Mouse (Mus musculus): ENCODE results near the gene Bcl7c. TPM values are rescaled to one million over a fixed set of nuclear protein-coding genes. Genes with fewer than 3 reads are reported as not detected.

The Bcl7c gene
- polyA plus RNA-seq, 1 experiment from 2014 or later: 34.4 TPM

GRCm38 (mm10) chr7:127725490-127725889, 16.8 kb upstream of the Bcl7c start:
- peaks cover 3% of the 10 kb centered on the region; the same call in 1 of the 2 replicates for H3K27me3 ChIP-seq (ENCODE audit: control insufficient read depth, insufficient read depth, low read length)
- no peaks in the 10 kb centered on the region for H3K4me1 ChIP-seq (ENCODE audit: control insufficient read depth, insufficient read depth, low read length)
- WGBS (ENCODE audit: insufficient replicate concordance): 44% methylated on average over 2 of the region's 2 CpGs
- no peak overlapping the region for H3K27ac ChIP-seq (ENCODE audit: low read depth, low read length)
- no peak for ATAC-seq (replicated peaks; ENCODE audit: insufficient number of reproducible peaks, low FRiP score, low TSS enrichment)
- no peak overlapping the region for H3K4me3 ChIP-seq (ENCODE audit: low read depth, low read length)
- H3K4me2 ChIP-seq: no peak overlapping the region
- no peaks in the 10 kb centered on the region for H3K9me3 ChIP-seq (replicated peaks; ENCODE audit: control insufficient read depth, low read length)
- H3K36me3 ChIP-seq (ENCODE audit: control insufficient read depth, insufficient read depth, low read length): no peaks in the 10 kb centered on the region
- H3K9ac ChIP-seq (ENCODE audit: low read depth, low read length): no peak overlapping the region

DNA sequence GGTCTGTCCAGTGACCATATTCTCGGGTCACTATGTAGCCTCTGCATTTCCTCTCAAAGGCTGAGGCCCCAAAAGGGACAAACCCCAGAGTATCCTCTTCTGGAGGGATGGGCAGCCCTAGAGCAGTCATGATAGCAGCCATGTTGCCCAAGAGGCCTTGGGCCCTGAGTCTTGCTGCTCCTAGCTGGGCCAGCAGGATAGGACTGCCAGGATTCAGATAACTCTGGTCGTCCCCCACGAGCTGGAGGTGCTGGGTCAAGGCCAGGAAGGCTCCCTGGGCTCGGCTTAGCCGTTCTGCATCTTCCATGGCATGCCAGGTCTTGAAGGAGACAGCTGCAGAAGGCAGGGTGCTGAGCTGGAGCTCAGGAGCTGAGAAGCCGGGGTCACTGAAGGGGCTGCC, 10.5 kb upstream of the Bcl7c start:
- H3K9me3 ChIP-seq (replicated peaks; ENCODE audit: control insufficient read depth, low read length): no peaks in the 10 kb centered on the region
- H3K9ac ChIP-seq (ENCODE audit: low read depth, low read length): no peak overlapping the region
- no peak for ATAC-seq (replicated peaks; ENCODE audit: insufficient number of reproducible peaks, low FRiP score, low TSS enrichment)
- no peaks in the 10 kb centered on the region for H3K36me3 ChIP-seq (ENCODE audit: control insufficient read depth, insufficient read depth, low read length)
- no peak overlapping the region for H3K4me2 ChIP-seq
- H3K4me3 ChIP-seq (ENCODE audit: low read depth, low read length): no peak overlapping the region
- H3K4me1 ChIP-seq (ENCODE audit: control insufficient read depth, insufficient read depth, low read length): peaks cover 4% of the 10 kb centered on the region; the same call in 1 of the 2 replicates
- WGBS (ENCODE audit: insufficient replicate concordance): 76% methylated on average over 6 of the region's 6 CpGs
- no peak overlapping the region for H3K27ac ChIP-seq (ENCODE audit: low read depth, low read length)
- no peaks in the 10 kb centered on the region; the same call in 1 of the 2 replicates for H3K27me3 ChIP-seq (ENCODE audit: control insufficient read depth, insufficient read depth, low read length)

DNA sequence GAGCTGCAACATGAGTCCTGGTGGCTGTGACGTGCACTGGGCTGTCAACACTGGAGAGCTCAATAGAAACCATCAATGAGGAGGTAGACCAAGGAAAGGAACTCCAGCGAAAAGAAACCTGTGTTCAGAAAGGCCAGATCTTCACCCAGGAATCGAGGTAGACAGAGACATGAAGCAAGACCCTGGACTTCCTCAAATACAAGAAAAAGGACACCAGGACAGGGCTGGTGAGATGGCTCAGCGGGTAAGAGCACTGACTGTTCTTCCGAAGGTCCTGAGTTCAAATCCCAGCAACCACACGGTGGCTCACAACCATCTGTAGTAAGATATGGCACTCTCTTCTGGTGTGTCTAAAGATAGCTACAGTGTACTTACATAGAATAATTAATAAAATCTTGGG, 9.6 kb upstream of the Bcl7c start:
- H3K27me3 ChIP-seq (ENCODE audit: control insufficient read depth, insufficient read depth, low read length): no peaks in the 10 kb centered on the region; the same call in 1 of the 2 replicates
- no peaks in the 10 kb centered on the region for H3K9me3 ChIP-seq (replicated peaks; ENCODE audit: control insufficient read depth, low read length)
- no peak overlapping the region for H3K4me3 ChIP-seq (ENCODE audit: low read depth, low read length)
- H3K27ac ChIP-seq (ENCODE audit: low read depth, low read length): no peak overlapping the region
- H3K36me3 ChIP-seq (ENCODE audit: control insufficient read depth, insufficient read depth, low read length): no peaks in the 10 kb centered on the region
- peaks cover 4% of the 10 kb centered on the region; the same call in 1 of the 2 replicates for H3K4me1 ChIP-seq (ENCODE audit: control insufficient read depth, insufficient read depth, low read length)
- ATAC-seq (replicated peaks; ENCODE audit: insufficient number of reproducible peaks, low FRiP score, low TSS enrichment): no peak
- no peak overlapping the region for H3K4me2 ChIP-seq
- H3K9ac ChIP-seq (ENCODE audit: low read depth, low read length): no peak overlapping the region
- WGBS (ENCODE audit: insufficient replicate concordance): 83% methylated on average over 6 of the region's 6 CpGs

- ATAC-seq (replicated peaks; ENCODE audit: insufficient number of reproducible peaks, low FRiP score, low TSS enrichment): peak; percentile 66
- Histone ChIP-seq H3K36me3 (ENCODE audit: control insufficient read depth, insufficient read depth, low read length) (no peaks in the 10 kb centered on the region), H3K4me3 (ENCODE audit: low read depth, low read length) (peak overlapping the region; percentile 28), H3K27me3 (ENCODE audit: control insufficient read depth, insufficient read depth, low read length) (no peaks in the 10 kb centered on the region; the same call in 1 of the 2 replicates), H3K4me2 (peak overlapping the region; percentile 71), H3K9me3 (replicated peaks; ENCODE audit: control insufficient read depth, low read length) (no peaks in the 10 kb centered on the region), H3K27ac (ENCODE audit: low read depth, low read length) (no peak overlapping the region), H3K4me1 (ENCODE audit: control insufficient read depth, insufficient read depth, low read length) (peaks cover 13% of the 10 kb centered on the region), H3K9ac (ENCODE audit: low read depth, low read length) (peak overlapping the region; percentile 59)
- under 1% methylated on average over 38 of the region's 41 CpGs for WGBS (ENCODE audit: insufficient replicate concordance)
Observed at GRCm38 (mm10) chr7:127716992-127717391, 8.3 kb upstream of the Bcl7c start.

GRCm38 (mm10) chr7:127714816-127715215, 6.1 kb upstream of the Bcl7c start:
- ATAC-seq (replicated peaks; ENCODE audit: insufficient number of reproducible peaks, low FRiP score, low TSS enrichment): no peak
- Histone ChIP-seq H3K27ac (ENCODE audit: low read depth, low read length) (no peak overlapping the region), H3K4me2 (no peak overlapping the region), H3K4me3 (ENCODE audit: low read depth, low read length) (no peak overlapping the region), H3K4me1 (ENCODE audit: control insufficient read depth, insufficient read depth, low read length) (peaks cover 14% of the 10 kb centered on the region), H3K36me3 (ENCODE audit: control insufficient read depth, insufficient read depth, low read length) (no peaks in the 10 kb centered on the region), H3K9ac (ENCODE audit: low read depth, low read length) (no peak overlapping the region), H3K27me3 (ENCODE audit: control insufficient read depth, insufficient read depth, low read length) (no peaks in the 10 kb centered on the region; the same call in 1 of the 2 replicates), H3K9me3 (replicated peaks; ENCODE audit: control insufficient read depth, low read length) (no peaks in the 10 kb centered on the region)
- WGBS (ENCODE audit: insufficient replicate concordance): 72% methylated on average over 4 of the region's 4 CpGs

DNA sequence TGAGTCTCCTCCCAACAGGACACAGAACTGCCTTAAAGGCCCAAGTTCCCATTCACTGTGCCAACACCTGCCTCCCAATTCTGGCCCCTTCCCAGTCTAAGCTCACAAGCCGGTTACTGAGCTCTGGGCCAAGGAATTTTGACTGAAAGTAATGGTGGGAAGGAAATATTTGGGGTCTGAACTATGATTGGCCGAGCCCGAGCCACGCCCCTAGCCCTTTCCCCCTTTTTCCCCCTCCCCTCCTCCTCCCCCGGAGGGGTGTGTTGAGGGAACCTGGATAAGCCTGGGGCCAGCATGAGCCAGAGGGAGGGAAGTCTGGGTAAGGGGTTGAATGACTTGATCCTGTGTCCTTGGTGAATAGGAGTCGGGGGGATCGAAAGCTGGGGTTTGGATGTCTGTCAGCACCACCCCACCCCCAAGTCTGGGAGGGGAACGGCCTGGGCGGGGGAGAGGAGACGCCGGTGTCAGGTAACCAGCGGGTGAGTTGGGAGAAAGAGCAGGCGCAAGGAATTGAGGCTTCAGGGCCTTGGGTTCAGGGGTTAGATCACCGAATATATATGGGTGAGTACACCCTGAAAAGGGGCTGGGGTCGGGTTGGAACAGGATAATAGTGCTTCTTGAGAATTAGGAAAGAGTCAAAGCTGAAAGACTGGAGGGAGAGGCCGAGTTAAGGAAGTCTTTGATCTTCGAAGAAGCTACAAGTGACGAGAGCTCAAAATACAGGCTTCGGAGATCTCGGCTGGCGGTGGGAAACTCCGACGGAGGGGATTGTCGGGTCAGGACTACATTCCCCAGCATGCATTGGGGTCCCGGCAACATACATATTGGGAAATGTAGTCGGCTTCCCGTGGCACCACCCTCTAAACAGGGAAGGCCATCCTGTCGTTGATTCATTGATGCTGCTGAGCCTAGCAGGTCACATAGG, 4.0 kb upstream of the Bcl7c start, which contains the start of gene Ctf1:
Gene Ctf1, plus strand, starts transcription at position 276 of the 925 bp plus-strand sequence.
- ATAC-seq (replicated peaks; ENCODE audit: insufficient number of reproducible peaks, low FRiP score, low TSS enrichment): peak; percentile 35; the same call in 1 of the 2 replicates
- 2% methylated on average over 28 of the region's 28 CpGs for WGBS (ENCODE audit: insufficient replicate concordance)
- H3K27me3 ChIP-seq (ENCODE audit: control insufficient read depth, insufficient read depth, low read length): no peaks in the 10 kb centered on the region; the same call in 1 of the 2 replicates
- H3K9ac ChIP-seq (ENCODE audit: low read depth, low read length): peak within 1 kb of the TSS; percentile 71
- peak within 1 kb of the TSS; percentile 38 for H3K4me3 ChIP-seq (ENCODE audit: low read depth, low read length)
- H3K4me2 ChIP-seq: peak within 1 kb of the TSS; percentile 82
- H3K27ac ChIP-seq (ENCODE audit: low read depth, low read length): peak within 1 kb of the TSS; percentile 79
- H3K4me1 ChIP-seq (ENCODE audit: control insufficient read depth, insufficient read depth, low read length): peaks cover 17% of the 10 kb centered on the region
- H3K36me3 ChIP-seq (ENCODE audit: control insufficient read depth, insufficient read depth, low read length): no peaks in the 10 kb centered on the region
- no peaks in the 10 kb centered on the region for H3K9me3 ChIP-seq (replicated peaks; ENCODE audit: control insufficient read depth, low read length)

DNA sequence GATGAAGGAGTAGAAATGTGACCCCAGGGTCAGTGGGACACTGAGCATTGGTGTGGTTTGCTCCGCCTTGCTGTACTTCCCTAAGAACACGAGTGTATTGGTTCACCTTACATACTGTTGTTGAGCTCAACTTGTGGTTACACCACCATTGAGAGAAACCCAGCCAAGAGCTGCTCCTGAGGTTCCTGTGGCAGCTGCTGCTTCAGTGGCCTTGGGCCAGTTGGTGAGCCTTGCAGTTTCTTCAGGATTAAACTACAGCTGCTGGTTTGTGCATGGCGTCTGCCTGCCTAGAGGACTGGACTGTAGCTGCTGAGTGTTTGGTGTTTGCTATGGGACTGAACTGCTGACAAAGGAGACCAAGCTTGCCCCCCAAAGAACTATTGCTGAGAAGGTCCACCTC, 2.7 kb upstream of the Bcl7c start:
- no peaks in the 10 kb centered on the region for H3K9me3 ChIP-seq (replicated peaks; ENCODE audit: control insufficient read depth, low read length)
- no peak overlapping the region for H3K27ac ChIP-seq (ENCODE audit: low read depth, low read length)
- no peaks in the 10 kb centered on the region; the same call in 1 of the 2 replicates for H3K27me3 ChIP-seq (ENCODE audit: control insufficient read depth, insufficient read depth, low read length)
- 80% methylated on average over 3 of the region's 3 CpGs for WGBS (ENCODE audit: insufficient replicate concordance)
- no peak overlapping the region for H3K4me2 ChIP-seq
- no peak overlapping the region for H3K9ac ChIP-seq (ENCODE audit: low read depth, low read length)
- no peak for ATAC-seq (replicated peaks; ENCODE audit: insufficient number of reproducible peaks, low FRiP score, low TSS enrichment)
- no peaks in the 10 kb centered on the region for H3K36me3 ChIP-seq (ENCODE audit: control insufficient read depth, insufficient read depth, low read length)
- H3K4me1 ChIP-seq (ENCODE audit: control insufficient read depth, insufficient read depth, low read length): peaks cover 22% of the 10 kb centered on the region
- no peak overlapping the region for H3K4me3 ChIP-seq (ENCODE audit: low read depth, low read length)

DNA sequence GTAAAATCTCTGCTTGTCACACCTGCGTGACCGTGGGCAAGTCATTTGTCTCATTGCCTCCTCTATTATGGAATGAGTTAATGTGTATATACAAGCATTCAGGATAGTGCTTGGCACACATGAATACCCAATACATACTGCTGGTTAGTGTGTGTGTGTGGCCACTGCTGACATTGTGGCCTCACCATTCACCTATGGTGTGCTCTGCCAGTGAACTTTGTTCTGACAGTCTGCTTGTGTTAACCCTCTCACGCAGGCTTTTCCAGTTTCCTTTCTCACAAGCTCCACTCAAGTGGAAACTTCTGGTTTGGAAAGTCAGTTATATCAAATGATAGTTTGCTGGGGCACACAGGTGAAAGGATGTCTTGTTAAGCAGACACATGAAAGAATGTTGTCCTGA, 2.3 kb upstream of the Bcl7c start:
- no peaks in the 10 kb centered on the region; the same call in 1 of the 2 replicates for H3K27me3 ChIP-seq (ENCODE audit: control insufficient read depth, insufficient read depth, low read length)
- H3K36me3 ChIP-seq (ENCODE audit: control insufficient read depth, insufficient read depth, low read length): no peaks in the 10 kb centered on the region
- H3K4me3 ChIP-seq (ENCODE audit: low read depth, low read length): no peak overlapping the region
- 92% methylated on average over 3 of the region's 3 CpGs for WGBS (ENCODE audit: insufficient replicate concordance)
- H3K27ac ChIP-seq (ENCODE audit: low read depth, low read length): no peak overlapping the region
- peaks cover 22% of the 10 kb centered on the region for H3K4me1 ChIP-seq (ENCODE audit: control insufficient read depth, insufficient read depth, low read length)
- no peak overlapping the region for H3K4me2 ChIP-seq
- ATAC-seq (replicated peaks; ENCODE audit: insufficient number of reproducible peaks, low FRiP score, low TSS enrichment): no peak
- H3K9ac ChIP-seq (ENCODE audit: low read depth, low read length): no peak overlapping the region
- H3K9me3 ChIP-seq (replicated peaks; ENCODE audit: control insufficient read depth, low read length): no peaks in the 10 kb centered on the region
